Mouse (Mus musculus) bone marrow, adult 2 months (tissue): ENCODE data around the gene Prkab2. TPM values are rescaled to one million over a fixed set of nuclear protein-coding genes. Genes with fewer than 3 reads are reported as not detected.

ENCODE experiments used
- H3K27ac ChIP-seq: fragments of 200-500 bp; 2 replicates; pipeline ENCODE4 v1.5.1; 2012; ENCODE audit warnings: low read depth, mild to moderate bottlenecking, control low read depth, inconsistent platforms, low read length; ENCODE audit not compliant: control insufficient read depth, poor library complexity, insufficient read depth
- H3K4me1 ChIP-seq: fragments of 200-500 bp; 2 replicates; pipeline ENCODE4 v1.6.1; 2011; ENCODE audit warnings: low read length; ENCODE audit not compliant: control insufficient read depth, insufficient read depth
- H3K4me3 ChIP-seq: fragments of 200-500 bp; replicated peaks from 2 replicates; pipeline ENCODE3; 2011; ENCODE audit warnings: mild to moderate bottlenecking, low read depth, low read length, control low read depth; ENCODE audit not compliant: control insufficient read depth
- CTCF ChIP-seq: fragments of 200-500 bp; IDR thresholded peaks from 2 replicates; pipeline ENCODE4 v1.5.1; 2011; ENCODE audit warnings: low read length, control low read depth; ENCODE audit not compliant: control insufficient read depth, insufficient read depth
- POLR2A ChIP-seq: fragments of 200-500 bp; IDR thresholded peaks from 2 replicates; pipeline ENCODE4 v1.6.1; 2011; ENCODE audit warnings: low read depth, mild to moderate bottlenecking, control low read depth, low read length, borderline replicate concordance; ENCODE audit not compliant: control insufficient read depth
- WGBS: fragments of 180-500 bp; shearing (Covaris S2); methylation state at CpG from one replicate; pipeline ENCODE4 v1.1.7; 2018; 5-methylcytosine and 5-hydroxymethylcytosine counted together
- polyA plus RNA-seq: library from polyadenylated mRNA; stranded (reverse); fragments of >200 nt; gene quantifications from 2 replicates; pipeline ENCODE4 v1.2.4, GENCODE M21; 2011; ENCODE audit warnings: low replicate concordance; ENCODE audit not compliant: missing spikeins, insufficient read depth, insufficient read length

Prkab2 gene
- polyA plus RNA-seq, 1 experiment: 8.4 TPM

GRCm38 (mm10) chr3:97633456-97633855, 24.5 kb upstream of the Prkab2 start:
- H3K4me1 ChIP-seq: peaks cover 5% of the 10 kb centered on the region; the same call in 1 of the 2 replicates
- 81% methylated on average over 4 of the region's 4 CpGs for WGBS
- H3K27ac ChIP-seq: no peak overlapping the region
- TF ChIP-seq POLR2A (no peak), CTCF (no peak)
- no peak overlapping the region for H3K4me3 ChIP-seq

DNA sequence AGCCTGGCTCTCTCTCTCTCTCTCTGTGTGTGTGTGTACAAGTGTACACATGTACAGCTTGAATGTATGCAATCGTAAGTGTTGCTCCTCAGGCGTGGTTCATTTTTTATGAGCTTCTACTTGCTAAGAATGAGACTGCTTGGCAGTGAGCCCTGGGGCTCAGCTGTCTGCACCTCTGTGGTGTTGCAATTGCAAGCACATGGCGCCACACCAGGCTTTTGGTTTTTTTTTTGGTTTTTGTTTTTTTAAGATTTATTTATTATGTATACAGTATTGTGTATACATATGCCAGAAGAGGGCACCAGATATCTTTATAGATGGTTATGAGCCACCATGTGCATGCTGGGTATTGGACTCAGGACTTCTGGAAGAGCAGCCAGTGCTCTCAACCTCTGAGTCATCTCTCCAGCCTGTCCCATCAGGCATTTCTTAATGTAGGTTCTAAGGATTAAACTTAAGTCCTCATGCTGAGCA, 23.7 kb upstream of the Prkab2 start:
- Histone ChIP-seq H3K4me3 (no peak overlapping the region), H3K4me1 (peaks cover 5% of the 10 kb centered on the region; the same call in 1 of the 2 replicates), H3K27ac (no peak overlapping the region)
- TF ChIP-seq CTCF: no peak
- TF ChIP-seq POLR2A: no peak
- WGBS: 29% methylated on average over 3 of the region's 3 CpGs

- whole genome bisulfite sequencing: 82% methylated on average over 4 of the region's 4 CpGs
- no peak for TF ChIP-seq POLR2A
- no peak for TF ChIP-seq CTCF
Observed at GRCm38 (mm10) chr3:97641396-97641795, 16.6 kb upstream of the Prkab2 start.

DNA sequence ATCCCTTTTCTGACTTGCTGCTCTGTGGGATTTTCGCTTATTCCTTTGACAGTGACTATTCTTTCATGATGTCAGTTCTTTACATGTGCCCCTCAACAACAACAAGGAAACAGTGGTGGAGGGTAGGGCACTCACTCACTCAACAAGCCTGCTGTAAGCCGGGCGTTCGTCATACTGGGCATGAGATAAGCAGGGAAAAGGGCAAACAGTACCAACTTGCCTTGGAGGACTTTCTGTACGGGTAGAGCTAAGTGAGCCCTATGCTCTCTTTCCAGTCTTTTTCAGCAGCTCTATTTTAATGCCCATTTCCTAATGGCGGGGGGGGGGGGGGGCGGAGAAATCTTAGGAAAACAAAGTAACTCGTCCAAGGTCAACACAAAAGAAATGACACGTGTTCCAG, 16.0 kb upstream of the Prkab2 start:
- no peak for TF ChIP-seq POLR2A
- no peak for TF ChIP-seq CTCF
- no peak overlapping the region for H3K27ac ChIP-seq
- no peaks in the 10 kb centered on the region for H3K4me1 ChIP-seq
- no peak overlapping the region for H3K4me3 ChIP-seq
- 81% methylated on average over 9 of the region's 9 CpGs for WGBS

More at GRCm38 (mm10) chr3:97641396-97641795, 16.6 kb upstream of the Prkab2 start:
- Histone ChIP-seq H3K4me3 (no peak overlapping the region), H3K27ac (no peak overlapping the region), H3K4me1 (no peaks in the 10 kb centered on the region)

GRCm38 (mm10) chr3:97648518-97648917, 9.5 kb upstream of the Prkab2 start:
- TF ChIP-seq CTCF: no peak
- no peak for TF ChIP-seq POLR2A
- Histone ChIP-seq H3K27ac (no peak overlapping the region), H3K4me3 (no peak overlapping the region), H3K4me1 (no peaks in the 10 kb centered on the region)
- 64% methylated on average over 1 of the region's 1 CpGs for WGBS

DNA sequence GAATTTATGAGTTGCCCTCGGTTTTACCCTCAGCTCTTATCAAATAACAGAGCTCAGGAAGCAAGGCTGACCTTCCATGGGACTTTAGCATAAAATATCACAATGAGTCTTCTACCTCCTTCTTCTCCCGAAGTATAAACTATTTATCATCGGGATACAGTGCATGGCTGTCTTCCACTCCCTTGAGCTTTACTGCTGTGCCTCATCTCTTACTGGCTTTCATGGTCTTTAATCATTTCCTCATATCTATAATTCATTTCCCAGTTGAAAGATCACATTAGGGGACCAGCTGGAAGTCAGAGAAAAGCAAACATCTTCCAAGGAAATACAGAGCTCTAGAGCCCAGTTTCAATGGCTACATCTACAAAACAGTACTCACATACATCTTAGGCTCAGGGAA, 9.0 kb upstream of the Prkab2 start:
- 76% methylated on average over 3 of the region's 3 CpGs for WGBS
- no peaks in the 10 kb centered on the region for H3K4me1 ChIP-seq
- H3K4me3 ChIP-seq: no peak overlapping the region
- TF ChIP-seq CTCF (no peak), POLR2A (no peak)
- H3K27ac ChIP-seq: no peak overlapping the region

- TF ChIP-seq CTCF: no peak
- TF ChIP-seq POLR2A: no peak
- H3K27ac ChIP-seq: no peak overlapping the region
- WGBS: 84% methylated on average over 6 of the region's 6 CpGs
- no peak overlapping the region for H3K4me3 ChIP-seq
- H3K4me1 ChIP-seq: no peaks in the 10 kb centered on the region
Observed at GRCm38 (mm10) chr3:97649469-97649868, 8.5 kb upstream of the Prkab2 start.

GRCm38 (mm10) chr3:97651604-97652003, 6.4 kb upstream of the Prkab2 start:
- no peak for TF ChIP-seq POLR2A
- no peak for TF ChIP-seq CTCF
- Histone ChIP-seq H3K4me1 (no peaks in the 10 kb centered on the region), H3K4me3 (no peak overlapping the region), H3K27ac (no peak overlapping the region)
- WGBS: 85% methylated on average over 10 of the region's 10 CpGs

DNA sequence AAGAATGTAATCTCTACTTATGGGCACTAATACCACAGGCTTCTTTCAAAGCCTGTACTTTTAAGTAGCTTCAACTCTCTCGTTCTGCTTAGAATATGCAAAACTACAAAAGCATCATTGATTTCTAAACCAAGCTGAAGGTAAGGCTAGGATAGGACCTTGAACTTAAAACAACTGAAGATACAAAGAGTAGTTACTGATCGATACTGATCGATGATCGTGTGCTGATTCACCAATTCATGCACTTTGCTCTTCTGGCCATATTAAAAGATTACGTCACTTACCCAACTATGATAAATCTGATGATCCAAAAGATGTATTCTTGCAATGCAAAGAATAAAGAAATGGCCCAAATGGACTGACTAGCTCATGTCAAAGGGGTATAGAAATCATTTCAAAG, 4.2 kb upstream of the Prkab2 start:
- WGBS: 86% methylated on average over 5 of the region's 5 CpGs
- no peak overlapping the region for H3K27ac ChIP-seq
- H3K4me3 ChIP-seq: no peak overlapping the region
- H3K4me1 ChIP-seq: no peaks in the 10 kb centered on the region
- TF ChIP-seq POLR2A: no peak
- TF ChIP-seq CTCF: no peak
